18 mouse cellular contexts compared by ENCODE assay signal in genomic region chr14:60384269-60384668, GRCm38 (mm10). TPM values are rescaled to one million over a fixed set of nuclear protein-coding genes. Genes with fewer than 3 reads are reported as not detected.
DNase-seq lines count a peak whose midpoint lies in the region; ATAC-seq and TF ChIP-seq lines count a peak whose summit lies in the region.
"Had no signal": no experiment of that assay in that cellular context is flagged by ENCODE, and none has a peak within 500 bp of the region (broad histone marks: within the 10 kb centered on the region; RNA-seq: fewer than 3 reads in every experiment).

No protein-coding gene starts in this region.

- H3K27me3 ChIP-seq in forebrain, postnatal 0 days (ENCODE audit: insufficient read depth, low read length): no peaks in the 10 kb centered on the region
- no peaks in the 10 kb centered on the region for H3K27me3 ChIP-seq in neural tube, embryonic 15.5 days (replicated peaks)

- H3K4me1 ChIP-seq in forebrain, postnatal 0 days (ENCODE audit: insufficient read depth): peaks cover 51% of the 10 kb centered on the region
- H3K4me1 ChIP-seq in neural tube, embryonic 15.5 days: peaks cover 72% of the 10 kb centered on the region
- H3K4me1 ChIP-seq: embryonic facial prominence, embryonic 12.5 days had no signal

- TF ChIP-seq CTCF in layer of hippocampus, adult 2 months (conservative IDR thresholded peaks at IDR 0.05): no peak
- TF ChIP-seq CTCF in forebrain, postnatal 0 days (IDR thresholded peaks at IDR 0.05; ENCODE audit: low read depth): no peak

- peak overlapping the region; percentile 86 for H3K4me2 ChIP-seq in forebrain, postnatal 0 days (ENCODE audit: low read depth)
- H3K4me2 ChIP-seq in neural tube, embryonic 15.5 days: peak overlapping the region; percentile 88
- H3K4me2 ChIP-seq: embryonic facial prominence, embryonic 12.5 days; liver, embryonic 15.5 days had no signal

- peak overlapping the region; percentile 95 for H3K4me3 ChIP-seq in layer of hippocampus, adult 2 months
- peak overlapping the region; percentile 87; the same call in 1 of the 2 replicates for H3K4me3 ChIP-seq in forebrain, postnatal 0 days (ENCODE audit: low read depth, low read length)
- no peak overlapping the region for H3K4me3 ChIP-seq in neural tube, embryonic 15.5 days (replicated peaks)
- H3K4me3 ChIP-seq: embryonic facial prominence, embryonic 12.5 days; limb, embryonic 10.5 days; liver, embryonic 15.5 days; myocyte had no signal

- ATAC-seq in forebrain, postnatal 0 days: no peak
- peak; percentile 97 for ATAC-seq in megakaryocyte, adult 5-6 weeks (ENCODE audit: poor library complexity, severe bottlenecking)
- no peak for ATAC-seq in neural tube, embryonic 15.5 days (ENCODE audit: low FRiP score)

- 89% methylated on average over 7 of the region's 7 CpGs for WGBS in forebrain, postnatal 0 days
- WGBS in neural tube, embryonic 15.5 days: 80% methylated on average over 7 of the region's 7 CpGs

- H3K27ac ChIP-seq in layer of hippocampus, adult 2 months: peak overlapping the region; percentile 76
- H3K27ac ChIP-seq in forebrain, postnatal 0 days (ENCODE audit: low read depth, low read length): no peak overlapping the region
- 0 out of 2 replicates have a peak overlapping the region, but pooled peaks have one; percentile 23 for H3K27ac ChIP-seq in neural tube, embryonic 15.5 days (replicated peaks)
- H3K27ac ChIP-seq: embryonic facial prominence, embryonic 12.5 days; limb, embryonic 10.5 days; liver, embryonic 15.5 days had no signal

- 0 out of 2 replicates have a peak overlapping the region, but pooled peaks have one; percentile 0 for H3K9ac ChIP-seq in forebrain, postnatal 0 days
- H3K9ac ChIP-seq in neural tube, embryonic 15.5 days (replicated peaks): no peak overlapping the region
- H3K9ac ChIP-seq: embryonic facial prominence, embryonic 12.5 days; liver, embryonic 15.5 days had no signal

- 0 out of 2 replicates have a peak, but pooled peaks cover 10% of the 10 kb centered on the region for H3K36me3 ChIP-seq in forebrain, postnatal 0 days (ENCODE audit: insufficient read depth)
- no peaks in the 10 kb centered on the region for H3K36me3 ChIP-seq in neural tube, embryonic 15.5 days
- H3K36me3 ChIP-seq: embryonic facial prominence, embryonic 12.5 days; G1E; limb, embryonic 10.5 days; liver, embryonic 15.5 days had no signal

- no peaks in the 10 kb centered on the region for H3K9me3 ChIP-seq in forebrain, postnatal 0 days (ENCODE audit: low read length)
- H3K9me3 ChIP-seq in neural tube, embryonic 15.5 days (replicated peaks): no peaks in the 10 kb centered on the region
- H3K9me3 ChIP-seq: embryonic facial prominence, embryonic 12.5 days; G1E; limb, embryonic 10.5 days; liver, embryonic 15.5 days had no signal

- no peak for DNase-seq in layer of hippocampus, adult 2 months (ENCODE audit: low spot score in 2 of 2)
- no peak for DNase-seq in layer of hippocampus, postnatal 14 days (ENCODE audit: low spot score in 2 of 2)
- DNase-seq in forebrain, postnatal 0 days: no peak
- no peak for DNase-seq in frontal cortex, postnatal 14 days (ENCODE audit: low spot score in 2 of 2)
- DNase-seq in urinary bladder, postnatal 36 days (ENCODE audit: low spot score in 2 of 2): no peak
- DNase-seq: adrenal gland, adult 8-10 months; gastrocnemius, postnatal 36 days; kidney, postnatal 36 days; layer of hippocampus, postnatal 36 days; lung, postnatal 4 days; spleen, adult 18-20 months had no signal

RNA-seq across cellular contexts. Expression of gene Amer2, which starts 11.2 kb away (rescaled TPM):
- total RNA-seq in layer of hippocampus, adult 2 months (2021): 10 to 100 TPM; 47.7 to 49.2 TPM
- total RNA-seq in layer of hippocampus, postnatal 14 days (2021): 10 to 100 TPM; 44.0 to 44.2 TPM
- total RNA-seq in forebrain, postnatal 0 days (2014; rRNA removed): 31.6 and 42.2 TPM in 2 replicates
- 14.4 and 28.7 TPM in 2 replicates for polyA plus RNA-seq in forebrain, postnatal 0 days (2015; fragmentation: Nextera tagmentation; extraction: Ambion mirVana)
- total RNA-seq in megakaryocyte, adult 5-6 weeks (2015): 2.9 and 4.4 TPM in 2 replicates
- total RNA-seq in megakaryocyte, adult 5-6 weeks (2017): 1.9 and 2.4 TPM in 2 replicates
- 21.8 and 30.5 TPM in 2 replicates for polyA plus RNA-seq in neural tube, embryonic 15.5 days (2015; fragmentation: Nextera tagmentation; extraction: Ambion mirVana)
- total RNA-seq: gastrocnemius, postnatal 36 days had no signal
- polyA plus RNA-seq: G1E, myocyte had no signal
